Mouse (Mus musculus) lung, postnatal 0 days (tissue): ENCODE measurements at regions not wholly inside any gene's neighbourhood (a gene's known extent, or its start where the extent isn't known, plus 50 kb on each side); places are given as distances from the start of the nearest gene placed in this dataset.

Source experiments
- ATAC-seq: fragments of 200-750 bp; cut with Nextera tagmentation; 2 replicates; pipeline ENCODE4 v1.8.0; 2017; ENCODE audit warnings: moderate library complexity
- DNase-seq: peaks from one replicate; pipeline ENCODE4 v3.0.0-alpha.2; 2016; ENCODE audit warnings: low spot score
- H3K27ac ChIP-seq: fragments of 300-500 bp; sonication (generic); 2 replicates; pipeline ENCODE4 v1.5.1; 2014; ENCODE audit warnings: antibody characterized with exemption, mild to moderate bottlenecking, low read length, mixed read lengths
- H3K27me3 ChIP-seq: fragments of 300-500 bp; sonication (generic); replicated peaks from 2 replicates; pipeline ENCODE4 v1.6.1; 2014; ENCODE audit warnings: low read length, mixed read lengths; ENCODE audit not compliant: insufficient read depth
- H3K36me3 ChIP-seq: fragments of 300-500 bp; sonication (generic); 2 replicates; pipeline ENCODE4 v1.6.1; 2014; ENCODE audit warnings: low read length, mixed read lengths; ENCODE audit not compliant: insufficient read depth
- H3K4me1 ChIP-seq: fragments of 300-500 bp; sonication (generic); 2 replicates; pipeline ENCODE4 v1.6.1; 2014; ENCODE audit warnings: antibody characterized with exemption, low read depth, low read length, mixed read lengths; ENCODE audit not compliant: insufficient read depth
- H3K4me2 ChIP-seq: fragments of 300-500 bp; sonication (generic); replicated peaks from 2 replicates; pipeline ENCODE4 v1.6.1; 2014; ENCODE audit warnings: low read depth, mild to moderate bottlenecking, low read length, moderate library complexity, mixed read lengths
- H3K4me3 ChIP-seq: fragments of 300-500 bp; sonication (generic); 2 replicates; pipeline ENCODE4 v1.5.1; 2014; ENCODE audit warnings: low read depth, low read length
- H3K9ac ChIP-seq: fragments of 300-500 bp; sonication (generic); replicated peaks from 2 replicates; pipeline ENCODE4 v1.6.1; 2014; ENCODE audit warnings: low read depth, mild to moderate bottlenecking
- H3K9me3 ChIP-seq: fragments of 300-500 bp; sonication (generic); 2 replicates; pipeline ENCODE4 v1.6.1; 2016; ENCODE audit warnings: low read length, mixed read lengths
- CTCF ChIP-seq: IDR thresholded peaks from 2 replicates; pipeline ENCODE4 v1.5.1; 2016; ENCODE audit warnings: antibody characterized with exemption, mild to moderate bottlenecking
- EP300 ChIP-seq: IDR thresholded peaks from 2 replicates; pipeline ENCODE4 v1.6.1; 2016; ENCODE audit warnings: antibody characterized with exemption, mild to moderate bottlenecking, control low read depth
- WGBS: fragments of 180-500 bp; shearing (Covaris S2); extraction: QIAGEN DNeasy Blood & Tissue Kit; methylation state at CpG from one replicate; pipeline ENCODE4 v1.1.7; 2014; 5-methylcytosine and 5-hydroxymethylcytosine counted together

DNA sequence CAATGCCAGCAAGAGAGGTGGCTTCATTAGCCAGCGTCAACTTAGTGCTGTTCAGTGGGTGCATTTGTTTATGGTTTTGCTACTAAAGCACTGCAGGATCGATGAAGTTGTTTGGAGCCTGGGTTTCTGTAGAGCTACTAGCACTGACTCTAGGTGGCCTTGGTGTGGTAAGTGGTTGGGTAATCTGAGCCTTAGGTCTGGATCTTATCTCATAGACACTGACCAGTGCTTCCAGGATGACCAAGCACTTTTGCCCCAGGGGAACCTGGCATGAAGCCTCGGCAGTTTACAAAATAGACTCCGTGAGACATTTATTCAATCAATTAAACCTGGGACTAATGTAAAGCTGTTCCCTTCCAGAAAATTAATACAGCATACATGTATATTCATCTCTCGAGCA is 102.8 kb downstream of the Rwdd3 start:
- DNase-seq (no peak), ATAC-seq (no peak)
- 71% methylated on average over 5 of the region's 5 CpGs for WGBS
- H3K4me2 ChIP-seq, result no peak overlapping the region
- H3K4me3 ChIP-seq, result no peak overlapping the region
- TF ChIP-seq EP300 (no peak), CTCF (no peak)
- H3K9me3 ChIP-seq, result no peaks in the 10 kb centered on the region
- H3K36me3 ChIP-seq, result no peaks in the 10 kb centered on the region
- no peak overlapping the region for H3K9ac ChIP-seq
- H3K27me3 ChIP-seq, result no peaks in the 10 kb centered on the region
- no peaks in the 10 kb centered on the region for H3K4me1 ChIP-seq
- H3K27ac ChIP-seq, result no peak overlapping the region

DNA sequence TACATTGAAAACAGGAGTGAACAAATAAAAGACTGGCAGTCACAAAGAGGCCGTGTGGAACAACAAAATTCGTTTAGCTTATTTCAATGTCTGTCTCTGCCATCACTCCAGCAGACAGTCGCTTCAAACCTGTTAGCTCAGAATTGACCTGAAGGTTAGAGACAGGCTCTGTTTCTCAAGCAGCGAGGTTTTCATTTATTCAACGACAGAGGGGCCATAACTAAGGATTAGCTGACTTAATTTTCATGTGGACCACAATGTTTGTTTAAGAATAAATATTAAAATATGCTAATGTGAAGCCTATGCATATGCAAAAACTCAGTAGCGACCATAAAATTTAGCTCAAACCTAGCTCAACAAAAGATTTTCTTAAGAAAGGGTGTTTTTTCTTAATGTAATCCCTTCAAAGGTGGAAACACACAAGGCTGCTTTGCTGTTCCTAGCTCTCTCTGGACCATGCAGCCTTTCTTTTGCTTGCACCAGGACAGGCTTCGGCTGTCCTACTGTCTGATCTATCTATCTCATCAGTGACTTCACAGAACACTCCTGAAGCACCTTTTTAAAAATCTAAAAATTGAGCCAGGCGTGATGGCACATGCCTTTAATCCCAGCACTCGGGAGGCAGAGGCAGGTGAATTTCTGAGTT is 135.5 kb downstream of the Rwdd3 start:
- Histone ChIP-seq H3K4me1 (no peaks in the 10 kb centered on the region), H3K9ac (no peak overlapping the region), H3K27me3 (no peaks in the 10 kb centered on the region), H3K27ac (no peak overlapping the region), H3K36me3 (no peaks in the 10 kb centered on the region), H3K9me3 (no peaks in the 10 kb centered on the region), H3K4me3 (no peak overlapping the region), H3K4me2 (no peak overlapping the region)
- no peak for TF ChIP-seq CTCF
- TF ChIP-seq EP300, result no peak
- WGBS, result 71% methylated on average over 9 of the region's 9 CpGs
- ATAC-seq, result no peak
- DNase-seq, result no peak

GRCm38 (mm10) chr3:121025546-121026157 is 145.8 kb downstream of the Rwdd3 start:
- Histone ChIP-seq H3K4me1 (no peaks in the 10 kb centered on the region), H3K4me2 (no peak overlapping the region), H3K9me3 (no peaks in the 10 kb centered on the region), H3K27me3 (no peaks in the 10 kb centered on the region), H3K27ac (no peak overlapping the region), H3K36me3 (no peaks in the 10 kb centered on the region), H3K9ac (no peak overlapping the region), H3K4me3 (no peak overlapping the region)
- TF ChIP-seq EP300 (no peak), CTCF (no peak)
- WGBS, result 58% methylated on average over 9 of the region's 9 CpGs
- ATAC-seq (no peak), DNase-seq (no peak)

GRCm38 (mm10) chr3:121024810-121025209 is 146.7 kb downstream of the Rwdd3 start:
- 48% methylated on average over 8 of the region's 8 CpGs for WGBS
- no peak overlapping the region for H3K4me2 ChIP-seq
- no peaks in the 10 kb centered on the region for H3K9me3 ChIP-seq
- no peak overlapping the region for H3K9ac ChIP-seq
- H3K36me3 ChIP-seq, result no peaks in the 10 kb centered on the region
- H3K27me3 ChIP-seq, result no peaks in the 10 kb centered on the region
- no peak overlapping the region for H3K4me3 ChIP-seq
- DNase-seq (no peak), ATAC-seq (no peak)
- no peak overlapping the region for H3K27ac ChIP-seq
- TF ChIP-seq EP300 (no peak), CTCF (no peak)
- H3K4me1 ChIP-seq, result no peaks in the 10 kb centered on the region

DNA sequence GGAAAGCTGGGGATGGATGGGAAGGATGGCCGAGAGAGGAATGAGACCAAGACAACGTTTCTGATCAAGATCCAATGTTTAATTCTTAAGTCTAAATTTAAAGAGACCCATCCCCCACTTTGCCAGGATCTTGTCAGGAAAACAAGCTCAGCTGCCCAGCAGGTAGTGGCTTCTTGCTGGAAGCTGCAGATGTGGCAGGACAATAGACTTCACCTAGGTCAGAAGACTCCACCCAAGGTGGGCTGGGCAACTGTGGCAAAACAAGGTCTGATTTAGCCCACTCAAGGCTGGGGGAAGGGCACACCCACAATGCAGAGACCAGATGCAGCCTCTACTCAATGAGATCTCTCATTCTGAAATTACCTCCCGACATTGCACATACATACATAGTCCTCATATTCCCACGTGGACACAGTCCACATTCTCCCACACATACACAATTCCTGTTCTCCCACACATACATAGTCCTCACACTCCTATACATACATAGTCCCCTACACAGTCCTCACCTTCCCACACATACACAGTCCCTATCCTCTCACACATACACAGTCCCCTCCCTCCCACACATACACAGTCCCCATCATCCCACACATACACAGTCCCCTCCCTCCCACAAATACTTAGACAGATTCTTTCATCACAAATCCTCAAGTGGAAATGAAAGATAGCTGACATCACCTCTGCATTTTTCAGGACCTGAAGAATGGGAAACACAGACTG is 150.2 kb downstream of the Rwdd3 start:
- H3K4me1 ChIP-seq, result no peaks in the 10 kb centered on the region
- H3K9me3 ChIP-seq, result no peaks in the 10 kb centered on the region
- H3K27ac ChIP-seq, result no peak overlapping the region
- H3K4me2 ChIP-seq, result no peak overlapping the region
- no peak for TF ChIP-seq CTCF
- no peak for TF ChIP-seq EP300
- H3K27me3 ChIP-seq, result no peaks in the 10 kb centered on the region
- DNase-seq (no peak), ATAC-seq (no peak)
- H3K9ac ChIP-seq, result no peak overlapping the region
- H3K36me3 ChIP-seq, result no peaks in the 10 kb centered on the region
- no peak overlapping the region for H3K4me3 ChIP-seq
- 75% methylated on average over 4 of the region's 4 CpGs for WGBS

- H3K27ac ChIP-seq, result no peak overlapping the region
- H3K9me3 ChIP-seq, result no peaks in the 10 kb centered on the region
- ATAC-seq, result no peak
- DNase-seq, result no peak
- no peak overlapping the region for H3K4me3 ChIP-seq
- no peaks in the 10 kb centered on the region for H3K27me3 ChIP-seq
- TF ChIP-seq CTCF (no peak), EP300 (no peak)
- H3K9ac ChIP-seq, result no peak overlapping the region
- no peaks in the 10 kb centered on the region for H3K36me3 ChIP-seq
- no peaks in the 10 kb centered on the region for H3K4me1 ChIP-seq
- H3K4me2 ChIP-seq, result no peak overlapping the region
- WGBS, result 72% methylated on average over 6 of the region's 6 CpGs
Observed at GRCm38 (mm10) chr3:121009223-121009622, 162.3 kb downstream of the Rwdd3 start.
